Mouse (Mus musculus) layer of hippocampus, adult 9-10 months (tissue): ENCODE measurements around the gene Yif1a.

Experiments used
- DNase-seq: peaks from one replicate; pipeline ENCODE4 v3.0.0; 2022; ENCODE audit warnings: low spot score

Yif1a gene

DNA sequence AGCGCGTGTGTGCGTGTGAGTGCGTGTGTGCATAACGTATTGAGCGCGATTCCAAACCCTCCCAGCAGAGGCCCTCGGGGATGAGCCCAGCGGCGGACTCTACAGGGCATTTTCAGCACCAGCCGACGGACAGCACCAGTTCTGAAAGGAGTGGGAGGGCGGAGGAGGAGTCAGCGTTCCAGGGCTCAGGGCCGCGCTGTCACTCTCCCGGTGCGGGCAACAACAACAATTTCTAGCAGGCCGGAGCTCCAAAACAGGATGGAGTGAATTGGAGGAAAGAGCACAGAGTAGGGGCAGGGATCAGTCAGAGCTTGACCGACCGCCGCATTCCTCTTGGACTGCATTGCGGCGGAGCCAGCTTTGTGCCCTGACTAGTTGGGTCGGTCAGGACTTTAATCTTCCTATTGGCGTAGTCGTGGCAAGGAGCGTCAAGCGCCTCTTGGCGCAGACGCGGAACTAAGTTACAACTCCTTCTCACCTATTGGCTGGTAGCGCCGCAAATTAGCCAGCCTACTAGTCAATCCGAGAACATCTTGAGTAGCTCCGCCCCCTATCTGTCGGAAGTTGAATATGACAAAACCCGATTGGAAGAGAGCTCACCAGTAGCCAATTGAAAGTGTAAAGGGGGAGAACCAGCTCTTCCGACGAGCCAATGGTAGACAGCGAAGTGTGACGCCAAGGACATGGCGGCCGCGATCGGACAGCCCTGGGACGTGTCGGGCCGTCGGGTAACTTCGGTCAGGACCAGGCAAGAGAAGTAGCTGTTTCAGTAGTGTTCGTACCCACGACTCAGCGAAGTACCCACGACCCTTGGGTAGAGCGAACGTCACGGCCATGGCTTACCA, at the start of gene Yif1a:
Yif1a (plus strand) TSS at position 655 of the 845 bp plus-strand sequence.
- peak; percentile 99 for DNase-seq

GRCm38 (mm10) chr19:5038709-5039156, 49.6 kb upstream of the Yif1a start, which contains the start of the genes B4gat1 and AC124502.3:
B4gat1 (plus strand) TSS chr19:5038826.
AC124502.3 (plus strand) TSS chr19:5038891.
- DNase-seq: no peak

DNA sequence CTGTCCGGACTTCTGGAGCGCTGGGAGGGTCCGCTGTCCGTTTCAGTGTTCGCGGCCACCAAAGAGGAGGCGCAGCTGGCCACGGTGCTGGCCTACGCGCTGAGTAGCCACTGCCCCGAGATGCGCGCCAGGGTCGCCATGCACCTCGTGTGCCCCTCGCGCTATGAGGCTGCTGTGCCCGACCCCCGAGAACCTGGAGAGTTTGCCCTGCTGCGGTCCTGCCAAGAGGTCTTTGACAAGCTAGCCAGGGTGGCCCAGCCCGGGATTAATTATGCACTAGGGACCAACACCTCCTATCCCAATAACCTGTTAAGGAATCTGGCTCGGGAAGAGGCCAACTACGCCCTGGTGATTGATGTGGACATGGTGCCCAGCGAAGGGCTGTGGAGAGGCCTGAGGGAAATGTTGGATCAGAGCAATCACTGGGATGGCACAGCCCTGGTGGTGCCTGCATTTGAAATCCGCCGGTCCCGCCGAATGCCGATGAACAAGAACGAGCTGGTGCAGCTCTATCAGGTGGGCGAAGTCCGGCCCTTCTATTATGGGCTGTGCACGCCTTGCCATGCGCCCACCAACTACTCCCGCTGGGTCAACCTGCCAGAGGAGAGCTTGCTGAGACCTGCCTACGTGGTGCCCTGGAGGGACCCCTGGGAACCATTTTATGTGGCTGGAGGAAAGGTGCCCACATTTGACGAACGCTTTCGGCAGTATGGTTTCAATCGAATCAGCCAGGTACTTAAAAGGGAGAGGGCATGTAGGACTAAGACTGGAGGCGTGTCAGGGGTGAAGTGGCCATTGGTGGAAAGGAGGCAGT, 48.8 kb upstream of the Yif1a start:
- DNase-seq: no peak

DNA sequence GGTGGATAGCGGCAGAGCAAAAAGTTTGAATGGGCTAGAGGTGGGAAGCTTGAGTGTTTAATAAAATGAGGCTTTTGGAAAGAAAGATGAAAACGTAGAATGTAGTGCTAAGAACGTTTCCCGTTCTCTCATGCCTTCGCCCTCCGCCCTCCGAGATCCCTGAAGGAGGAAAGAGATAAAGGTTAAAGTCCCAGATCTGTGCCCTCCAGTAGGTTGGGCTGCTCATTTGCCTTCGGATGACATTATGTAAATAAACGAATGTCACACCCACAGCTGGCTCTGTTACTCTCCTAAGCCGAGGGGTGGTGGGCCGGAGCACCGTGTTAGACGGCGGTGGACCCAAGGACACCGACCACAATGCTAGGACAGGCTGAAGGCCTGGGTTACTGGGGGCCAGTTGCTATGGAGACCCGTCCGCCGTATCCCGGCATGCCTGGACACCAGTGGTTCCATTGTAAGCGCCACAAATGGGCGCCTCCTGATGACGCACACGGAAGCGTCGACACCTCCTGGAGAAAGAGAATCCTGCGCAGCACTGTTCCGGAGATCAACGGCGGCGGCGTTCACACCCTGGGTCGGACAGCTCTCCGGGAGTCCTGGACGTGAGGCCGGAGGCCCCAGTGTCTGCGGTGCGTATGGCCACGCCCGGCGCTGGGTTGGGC, 47.3 kb upstream of the Yif1a start, which contains the start of gene Brms1:
Brms1 (plus strand) TSS at position 493 of the 662 bp plus-strand sequence.
- peak; percentile 85 for DNase-seq

GRCm38 (mm10) chr19:5041588-5041987, 46.8 kb upstream of the Yif1a start:
- DNase-seq: no peak

- no peak for DNase-seq
These were observed 42.8 kb upstream of the Yif1a start for GRCm38 (mm10) chr19:5045531-5045930.

DNA sequence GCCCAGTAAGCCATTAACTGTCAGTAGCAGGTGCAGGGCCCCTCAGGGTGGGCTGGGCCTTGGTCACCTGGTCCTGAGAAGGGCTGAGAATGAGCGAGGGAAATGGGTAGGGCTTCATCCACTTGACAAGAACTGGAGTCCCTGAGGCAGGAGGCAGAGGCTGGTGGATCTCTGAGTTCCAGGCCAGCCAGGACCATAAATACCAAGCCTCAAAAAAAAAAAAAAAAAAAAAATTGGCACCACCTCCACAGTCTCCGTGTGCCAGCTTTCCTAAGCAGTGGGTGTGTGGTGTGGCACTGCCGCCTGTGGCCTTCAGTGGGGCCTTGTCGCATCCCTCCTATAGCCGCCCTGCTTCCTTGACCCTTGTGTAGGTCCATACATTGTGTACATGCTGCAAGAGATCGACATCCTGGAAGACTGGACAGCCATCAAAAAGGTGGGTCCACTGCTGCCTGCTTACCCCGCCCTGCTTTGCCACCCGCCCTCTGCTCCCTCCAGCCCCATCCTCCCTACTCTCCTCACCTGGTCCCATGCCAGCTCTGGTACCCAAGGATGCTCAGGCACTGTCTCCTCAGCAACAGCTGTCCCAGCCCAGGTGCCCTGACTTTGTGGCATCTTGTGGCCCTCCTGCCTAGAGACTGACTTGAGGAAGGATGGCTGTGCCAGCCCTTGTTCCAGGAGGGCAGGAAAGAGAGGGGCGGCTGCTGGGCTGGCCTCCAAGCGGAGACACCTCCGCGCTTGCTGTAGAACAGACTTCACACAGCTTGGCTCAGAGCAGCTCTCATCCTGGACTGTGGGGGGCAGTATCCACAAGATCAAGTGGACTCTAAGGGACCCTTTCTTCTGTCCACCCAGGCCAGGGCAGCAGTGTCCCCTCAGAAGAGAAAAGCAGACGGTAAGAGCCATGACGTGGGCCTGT, 39.9 kb upstream of the Yif1a start:
- DNase-seq: no peak

- DNase-seq: no peak
These were observed 39.0 kb upstream of the Yif1a start for GRCm38 (mm10) chr19:5049325-5049724.

DNA sequence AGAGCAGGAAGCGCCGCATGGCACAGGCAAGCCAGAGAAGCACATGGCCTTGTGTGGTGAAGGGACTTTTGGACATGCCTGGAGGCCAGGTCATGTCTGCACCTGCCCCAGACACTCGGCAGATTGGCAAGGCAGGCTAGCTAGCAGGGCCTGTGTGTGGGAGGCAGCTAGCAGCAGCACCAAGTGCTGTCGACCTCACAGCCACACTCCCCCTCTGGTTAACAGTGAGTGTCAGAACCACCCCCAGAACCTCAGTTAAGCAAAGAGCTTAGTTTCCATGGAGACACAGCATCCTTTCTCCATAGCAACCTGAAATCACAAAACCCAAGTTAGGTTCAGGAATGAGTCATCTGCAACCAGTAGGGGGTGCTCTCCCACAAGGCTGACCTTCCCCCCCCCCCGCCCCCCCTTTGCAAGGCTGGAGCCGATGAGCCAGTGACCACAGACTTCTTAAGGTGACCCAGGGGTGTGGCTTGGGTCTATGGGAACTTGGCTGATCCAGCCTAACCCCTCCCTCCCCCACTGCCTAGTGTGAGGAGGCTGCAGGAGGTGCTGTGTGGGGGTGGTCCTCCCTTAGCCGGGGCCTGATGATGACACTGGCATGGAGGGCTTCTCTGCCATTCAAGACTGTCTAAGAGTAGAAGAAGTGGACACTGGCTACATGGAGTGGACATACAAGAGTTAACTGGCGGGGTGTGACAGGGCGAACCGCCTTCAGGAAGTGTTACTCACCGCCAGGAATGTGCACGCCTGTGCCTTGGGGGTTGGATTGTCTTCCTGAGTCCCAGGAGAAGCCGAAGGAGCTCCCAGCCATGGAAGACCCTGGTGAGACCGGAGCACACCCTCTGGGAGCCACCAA, 38.1 kb upstream of the Yif1a start, which contains the start of gene Rin1:
Rin1 (plus strand) TSS at position 435 of the 859 bp plus-strand sequence.
- DNase-seq: no peak

DNA sequence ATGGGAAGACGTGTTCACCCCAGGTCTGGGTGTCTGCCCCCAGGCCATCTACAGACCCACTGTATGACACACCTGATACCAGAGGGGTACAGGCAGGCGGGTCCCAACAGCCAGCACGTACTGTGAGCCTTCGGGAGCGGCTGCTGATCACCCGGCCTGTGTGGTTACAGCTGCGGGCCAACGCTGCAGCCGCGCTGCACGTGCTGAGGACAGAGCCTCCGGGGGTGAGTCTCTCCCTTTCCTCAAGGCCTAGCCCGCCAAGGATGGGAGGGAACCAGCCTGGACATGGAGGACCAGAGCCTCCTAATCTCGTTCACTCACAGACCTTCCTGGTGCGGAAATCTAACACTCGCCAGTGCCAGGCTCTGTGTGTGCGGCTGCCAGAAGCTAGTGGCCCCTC, 37.3 kb upstream of the Yif1a start:
- no peak for DNase-seq

GRCm38 (mm10) chr19:5051515-5051914, 36.8 kb upstream of the Yif1a start:
- no peak for DNase-seq

DNA sequence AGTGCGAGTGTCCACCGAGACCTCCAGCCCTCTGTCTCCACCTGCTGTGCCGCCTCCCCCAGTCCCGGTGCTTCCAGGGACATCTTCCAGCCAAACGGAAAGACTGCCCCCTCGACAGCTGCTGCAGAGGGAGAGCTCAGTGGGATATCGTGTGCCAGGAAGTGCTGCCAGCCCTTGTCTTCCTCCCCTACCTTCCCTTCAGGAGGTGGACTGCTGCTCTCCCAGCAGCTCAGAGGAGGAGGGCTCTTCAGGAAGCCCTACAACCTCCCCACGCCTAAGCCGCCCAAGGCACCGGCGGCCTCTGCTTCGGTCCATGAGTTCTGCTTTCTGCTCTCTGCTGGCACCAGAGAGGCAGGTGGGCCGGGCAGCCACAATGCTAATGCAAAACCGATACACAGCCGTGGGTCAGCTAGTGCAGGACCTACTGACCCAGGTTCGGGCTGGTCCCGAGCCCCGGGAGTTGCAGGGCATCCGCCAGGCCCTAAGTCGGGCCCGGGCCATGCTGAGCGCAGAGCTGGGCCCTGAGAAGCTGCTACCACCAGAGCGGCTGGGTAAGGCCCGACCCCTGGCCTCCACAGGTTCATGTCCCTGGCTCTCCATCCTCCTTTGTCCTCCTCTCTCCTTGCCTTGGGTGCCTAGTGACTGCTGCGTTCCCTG, 36.0 kb upstream of the Yif1a start:
- no peak for DNase-seq

- no peak for DNase-seq
These were observed 35.5 kb upstream of the Yif1a start for GRCm38 (mm10) chr19:5052853-5053252.

DNA sequence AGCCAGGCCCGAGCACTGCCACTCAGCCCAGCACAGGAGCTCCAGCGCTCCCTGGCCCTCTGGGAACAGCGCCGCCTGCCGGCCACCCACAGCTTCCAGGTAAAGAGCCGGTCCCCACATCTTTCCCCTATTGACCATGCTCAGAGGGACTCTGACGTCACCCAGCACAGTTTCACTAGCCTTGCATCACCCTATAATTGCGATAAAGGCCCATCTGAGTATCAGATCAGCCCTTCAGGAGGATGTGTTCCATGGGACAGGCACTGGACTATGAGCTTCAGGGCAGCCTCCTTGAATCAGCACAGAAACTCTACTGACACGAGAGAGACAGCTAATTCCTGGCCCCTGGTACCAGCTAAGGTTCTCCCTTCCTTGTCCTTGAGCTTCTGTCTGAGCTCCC, 34.4 kb upstream of the Yif1a start:
- no peak for DNase-seq

- DNase-seq: no peak
These were observed 32.1 kb upstream of the Yif1a start for GRCm38 (mm10) chr19:5056251-5056650.

- no peak for DNase-seq
These were observed 30.2 kb upstream of the Yif1a start for GRCm38 (mm10) chr19:5057876-5058775.

DNA sequence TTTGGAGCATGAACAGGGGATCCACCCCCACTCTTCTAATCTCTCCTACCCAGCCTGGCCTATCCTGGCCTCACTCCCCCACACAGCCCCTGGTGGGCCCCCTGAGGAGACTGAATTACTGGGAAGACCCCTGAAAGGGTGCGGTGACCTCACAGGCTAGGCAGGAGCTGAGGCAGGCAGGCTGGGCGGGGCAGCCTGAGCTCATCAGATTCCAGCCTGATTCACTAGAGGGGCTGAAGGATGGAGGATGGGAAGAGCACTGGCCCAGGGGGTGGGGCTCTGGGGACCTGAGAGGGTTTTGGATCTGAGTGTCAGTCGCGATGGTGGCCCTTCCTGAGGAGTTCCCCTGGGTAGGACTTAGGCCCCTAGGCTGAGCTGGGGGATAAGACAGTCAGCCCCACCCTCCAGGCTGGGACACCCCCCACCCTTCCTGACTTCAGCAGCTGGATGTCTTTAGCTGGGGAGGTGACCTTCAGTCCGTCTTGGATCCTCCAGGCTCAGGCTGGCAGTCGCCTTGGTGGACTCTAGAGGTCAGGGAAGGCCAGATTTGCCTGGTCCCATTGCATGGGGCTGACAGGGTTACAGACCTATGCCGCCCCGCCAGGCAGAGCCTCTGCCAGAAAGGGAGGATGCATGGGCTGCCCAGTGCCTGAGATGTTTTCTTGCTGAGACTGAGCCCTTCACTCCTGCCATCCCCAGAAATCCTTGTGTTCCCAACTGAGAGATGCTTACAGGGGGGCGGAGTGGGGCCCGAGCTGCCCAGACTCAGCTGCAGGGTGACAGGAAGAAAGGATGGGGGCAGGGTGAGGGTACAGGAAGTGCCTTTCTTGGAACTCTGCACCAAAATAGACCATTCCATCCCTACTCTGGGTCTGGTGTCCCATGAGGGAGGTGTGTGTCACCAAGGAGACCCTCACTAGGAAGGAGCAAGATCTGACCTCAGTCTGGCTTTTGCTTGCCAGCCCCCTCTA, 29.3 kb upstream of the Yif1a start:
- no peak for DNase-seq
